Mouse (Mus musculus): ENCODE measurements at regions not wholly inside any gene's neighbourhood (a gene's known extent, or its start where the extent isn't known, plus 50 kb on each side); places are given as distances from the start of the nearest gene placed in this dataset.

DNA sequence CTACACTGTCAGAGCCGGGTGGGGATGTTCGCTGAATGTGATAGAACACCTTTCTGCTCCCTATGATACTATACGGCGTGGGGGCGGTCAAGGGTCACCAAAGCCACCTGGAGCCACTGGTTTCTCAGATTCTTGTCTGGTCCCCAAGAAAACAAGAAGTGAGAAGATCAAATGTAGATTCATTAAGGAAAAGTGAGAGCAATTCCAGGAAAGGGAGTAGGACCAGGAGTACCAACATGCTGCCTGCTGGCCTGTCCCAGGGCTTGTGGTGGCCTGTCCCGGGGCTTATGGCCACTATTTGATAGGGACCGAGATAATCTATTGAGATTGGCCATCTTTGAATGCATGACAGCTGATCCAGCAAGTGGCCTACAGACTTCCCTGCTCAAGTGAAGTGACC lies 58.8 kb upstream of the Fut8 start:
- no peak for DNase-seq (ENCODE audit: low spot score)

DNA sequence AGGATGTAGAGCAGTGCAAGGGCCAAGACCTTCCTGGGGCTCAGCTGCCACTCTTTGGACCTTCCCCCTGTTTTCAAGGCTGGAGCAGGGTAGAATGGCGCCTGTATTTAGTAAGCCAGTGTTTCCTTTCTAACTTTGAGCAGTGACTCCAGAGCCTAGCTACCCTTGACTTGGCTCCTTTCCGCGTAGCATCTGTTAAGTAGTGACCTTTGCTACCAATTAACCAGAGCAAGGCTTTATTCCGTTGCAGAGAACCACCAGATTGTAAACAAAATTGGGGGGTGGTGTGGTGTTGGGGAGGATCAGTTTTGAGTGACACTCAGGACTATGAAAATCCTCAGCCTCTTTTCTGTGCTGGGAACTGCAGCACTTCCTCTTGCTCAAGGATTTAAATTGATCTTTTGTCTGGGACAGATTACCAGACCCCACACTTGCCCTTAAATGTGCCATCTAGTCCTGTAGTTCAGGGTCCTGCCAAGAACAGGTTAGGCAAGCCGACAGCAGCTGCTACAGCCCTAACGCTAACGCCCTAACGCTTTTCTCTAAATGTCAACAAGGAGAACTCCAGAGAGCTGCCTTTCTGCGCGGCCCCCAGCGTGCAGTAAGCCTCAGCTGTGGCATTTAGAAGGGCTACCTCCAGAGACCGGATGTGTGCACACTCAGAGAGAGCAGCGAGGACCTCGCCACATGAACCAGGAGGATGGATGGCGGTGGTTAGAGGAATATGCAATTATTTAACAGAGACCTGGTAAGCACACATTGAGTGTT lies 59.9 kb upstream of the Fut8 start:
- DNase-seq (ENCODE audit: low spot score): no peak

DNA sequence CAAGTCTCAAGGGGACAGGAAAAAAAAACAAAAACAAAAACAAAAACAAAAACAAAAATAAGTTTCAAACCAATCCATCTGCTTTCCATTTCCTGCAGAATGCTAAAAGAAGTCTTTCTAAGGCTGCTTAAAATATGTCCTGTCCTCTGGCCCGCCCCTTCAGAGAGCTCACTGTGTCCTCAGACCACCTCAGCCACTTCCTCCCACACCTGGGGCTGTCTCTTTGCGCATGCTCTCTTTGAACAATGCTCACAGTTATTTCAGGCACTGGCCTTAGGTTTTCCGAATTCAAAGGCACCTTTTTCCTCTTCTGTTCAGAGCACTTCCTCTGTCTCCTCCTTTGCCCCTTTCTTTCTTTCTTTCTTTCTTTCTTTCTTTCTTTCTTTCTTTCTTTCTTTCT lies 60.6 kb upstream of the Fut8 start:
- no peak for DNase-seq (ENCODE audit: low spot score)

DNA sequence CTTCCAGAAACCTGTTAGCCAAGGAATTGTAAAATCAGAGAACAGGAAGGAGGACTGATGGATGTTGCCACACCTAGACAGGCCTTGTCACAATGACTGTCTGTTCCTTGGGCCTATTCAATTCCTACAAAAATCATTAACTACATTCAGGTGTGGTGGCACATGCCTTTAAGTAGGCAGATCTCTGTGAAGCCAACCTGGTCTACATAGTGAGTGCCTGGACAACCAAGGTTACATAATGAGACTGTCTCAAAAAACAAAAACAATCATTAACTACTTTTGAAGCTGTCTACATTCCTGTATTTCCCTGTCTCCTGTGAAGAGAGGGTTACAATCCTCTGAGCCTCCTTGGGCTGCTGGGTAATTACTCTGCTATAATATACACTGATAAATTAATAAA lies 63.9 kb upstream of the Fut8 start:
- DNase-seq (ENCODE audit: low spot score): no peak

DNA sequence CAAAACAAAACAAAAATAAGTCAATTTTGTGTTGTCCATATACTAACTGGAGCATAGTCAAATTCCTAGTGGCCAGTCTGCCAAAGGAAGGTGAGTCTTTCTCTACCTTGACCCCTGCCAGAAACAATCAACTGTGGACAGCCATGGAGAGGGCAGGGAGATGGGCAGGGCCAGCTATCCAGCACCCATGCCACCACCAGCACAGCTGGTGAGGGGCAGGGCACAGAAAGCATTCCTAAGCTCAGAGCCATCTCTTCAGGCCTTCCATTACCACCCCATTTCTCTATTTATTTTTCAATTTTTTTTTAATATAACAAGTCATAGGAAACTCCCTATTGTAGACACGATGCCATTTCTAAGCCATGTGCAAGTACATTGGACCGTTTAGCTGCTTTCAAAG lies 65.4 kb upstream of the Fut8 start:
- no peak for DNase-seq (ENCODE audit: low spot score)

DNA sequence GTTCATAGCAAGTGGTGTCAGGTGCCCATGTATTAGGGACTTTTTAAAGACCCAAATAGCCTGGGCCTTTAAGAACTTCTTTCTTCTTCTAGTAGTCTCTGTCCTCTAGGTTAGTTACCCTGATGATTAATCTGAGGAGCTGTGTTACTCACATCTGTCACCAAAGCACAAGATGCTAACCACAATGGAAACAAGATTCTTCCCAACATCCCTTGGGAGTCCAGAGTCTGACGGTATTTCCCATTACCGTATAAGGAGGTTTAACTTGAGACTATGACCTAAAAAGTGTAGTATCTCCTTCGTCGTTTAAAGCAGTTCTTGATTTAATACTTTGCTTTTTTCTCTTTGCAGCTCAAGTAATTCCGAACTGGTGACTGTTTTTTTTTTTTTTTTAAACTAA lies 67.7 kb upstream of the Fut8 start:
- DNase-seq (ENCODE audit: low spot score): no peak

DNA sequence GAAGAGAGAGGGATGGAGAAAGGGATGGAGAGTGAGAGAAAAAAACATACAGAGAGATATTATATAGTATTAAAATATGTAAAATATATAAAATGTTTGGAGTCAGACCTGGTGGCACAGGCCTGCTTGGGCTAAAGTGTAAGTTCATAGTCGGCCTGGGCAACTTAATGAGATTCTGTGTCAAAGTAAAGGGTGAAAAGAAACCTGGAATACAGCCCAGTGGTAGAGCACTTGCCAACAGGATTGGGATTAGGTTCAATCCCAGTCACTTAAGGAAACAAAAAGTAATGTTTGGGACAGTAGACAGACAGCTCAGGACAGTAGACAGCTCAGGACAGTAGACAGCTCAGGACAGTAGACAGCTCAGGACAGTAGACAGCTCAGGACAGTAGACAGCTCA lies 69.6 kb upstream of the Fut8 start:
- no peak for DNase-seq (ENCODE audit: low spot score)

DNA sequence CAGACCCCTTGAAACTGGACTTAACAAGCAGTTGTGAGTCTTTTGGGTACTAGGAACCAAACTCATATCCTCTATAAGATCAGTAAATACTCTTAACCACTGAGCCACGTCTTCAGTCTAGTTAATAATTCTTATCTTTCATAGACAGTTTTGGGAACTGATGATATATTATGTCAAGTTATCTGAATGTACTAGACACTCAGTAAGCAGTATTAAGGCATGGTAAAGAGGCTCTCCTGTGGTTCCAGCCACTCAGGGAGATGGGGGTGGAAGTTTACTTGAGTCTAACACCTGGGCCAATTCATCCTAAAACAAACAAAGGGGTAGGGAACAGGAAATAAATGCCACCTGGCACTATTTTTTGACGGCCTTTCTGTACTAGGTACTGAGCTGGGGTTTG lies 81.2 kb upstream of the Fut8 start:
- DNase-seq (ENCODE audit: low spot score): no peak

DNA sequence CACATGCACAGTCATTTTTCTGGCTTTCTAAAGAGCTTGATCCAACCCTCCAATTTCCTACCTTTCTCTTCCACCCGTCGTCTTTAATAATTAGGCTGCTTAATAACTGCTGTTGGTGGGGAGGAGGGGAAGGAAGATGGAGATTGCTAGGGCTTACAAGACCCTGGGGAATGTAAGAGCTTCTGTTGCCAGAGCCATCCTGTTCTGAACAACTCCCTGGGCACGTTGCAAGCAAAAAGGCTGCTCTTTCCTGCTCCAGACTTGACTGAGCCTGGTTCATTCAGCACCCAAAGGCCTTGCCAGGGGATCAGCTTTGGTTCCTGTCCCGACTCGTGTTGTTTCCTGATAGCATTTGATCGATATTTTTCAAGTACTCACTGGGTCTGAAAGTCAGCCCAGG lies 82.3 kb upstream of the Fut8 start:
- no peak for DNase-seq (ENCODE audit: low spot score)

DNA sequence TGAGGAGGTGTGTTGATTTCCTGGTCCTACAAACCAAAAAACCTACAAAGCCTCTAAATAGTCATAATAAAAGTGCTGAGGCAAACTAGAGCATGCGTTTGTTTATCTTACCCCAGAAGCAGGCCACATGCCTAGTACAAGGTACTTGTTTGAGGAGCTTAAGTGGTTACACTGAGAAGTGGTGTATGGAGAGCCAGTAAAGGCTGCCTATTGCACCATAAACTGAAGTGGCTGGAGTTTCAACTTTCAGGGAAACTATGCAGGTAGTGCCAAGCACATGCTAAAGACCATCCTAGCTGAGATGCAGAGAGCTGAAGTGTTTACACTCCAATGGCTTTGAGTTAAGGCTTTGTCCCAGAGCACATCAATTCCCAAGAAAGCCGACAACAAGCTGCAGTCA lies 86.5 kb upstream of the Fut8 start:
- no peak for DNase-seq (ENCODE audit: low spot score)

DNA sequence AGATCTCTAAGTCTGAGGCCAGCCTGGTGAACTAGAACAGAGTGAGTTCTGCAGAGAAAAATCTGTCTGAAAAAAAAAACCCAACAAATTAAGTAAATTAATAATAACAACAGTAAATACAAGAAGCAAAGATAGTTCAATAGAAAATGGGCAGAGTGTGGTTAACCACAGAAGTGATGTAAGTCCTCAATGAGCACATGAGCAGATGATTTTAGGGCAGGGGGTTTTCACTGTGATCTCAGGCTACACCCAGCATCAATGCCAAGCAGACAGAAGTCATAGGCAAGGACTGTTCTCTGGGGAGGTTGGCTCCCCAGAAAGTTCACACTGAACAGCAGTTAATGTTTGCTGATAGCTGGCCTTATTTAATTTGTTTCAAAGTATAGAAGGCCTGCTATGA lies 88.1 kb upstream of the Fut8 start:
- no peak for DNase-seq (ENCODE audit: low spot score)

DNA sequence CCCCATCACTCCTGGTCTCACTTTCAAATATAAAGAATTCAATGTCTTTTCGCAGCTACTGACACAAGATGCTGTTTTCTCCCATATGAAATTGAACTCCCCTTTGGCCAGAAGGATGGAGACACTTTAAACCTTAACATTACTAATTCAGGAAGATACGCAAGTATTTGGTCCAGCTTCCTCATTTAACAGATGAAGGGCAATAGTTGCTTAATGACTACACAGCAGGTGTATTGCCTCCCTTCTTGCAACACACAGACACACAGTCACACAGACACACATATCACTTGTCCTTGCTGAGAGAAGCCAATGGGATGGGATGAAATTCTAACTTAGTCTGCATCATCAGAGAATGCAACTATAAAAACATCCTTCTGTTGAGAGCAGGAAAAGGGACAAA lies 89.8 kb upstream of the Fut8 start:
- no peak for DNase-seq (ENCODE audit: low spot score)

DNA sequence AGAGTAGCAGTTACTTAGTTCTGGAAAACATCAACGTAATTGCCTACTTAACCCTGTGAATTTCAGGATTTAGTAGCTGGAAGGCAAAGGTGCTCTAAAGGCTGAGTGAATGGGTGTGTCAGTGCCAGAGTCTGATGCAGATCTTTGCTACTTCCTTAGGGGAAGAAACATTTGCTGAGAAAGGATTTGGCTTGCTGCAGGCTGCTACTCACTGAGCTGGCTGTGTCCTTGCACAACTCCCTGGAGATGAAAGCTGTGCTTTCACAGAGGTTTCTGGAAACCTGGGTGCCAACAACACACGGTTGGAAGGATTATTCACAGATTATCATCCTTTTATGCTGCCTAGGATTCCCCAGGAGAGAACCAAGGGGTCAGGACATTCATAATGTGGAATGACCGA lies 94.0 kb upstream of the Fut8 start:
- peak; percentile 13 for DNase-seq (ENCODE audit: low spot score)

DNA sequence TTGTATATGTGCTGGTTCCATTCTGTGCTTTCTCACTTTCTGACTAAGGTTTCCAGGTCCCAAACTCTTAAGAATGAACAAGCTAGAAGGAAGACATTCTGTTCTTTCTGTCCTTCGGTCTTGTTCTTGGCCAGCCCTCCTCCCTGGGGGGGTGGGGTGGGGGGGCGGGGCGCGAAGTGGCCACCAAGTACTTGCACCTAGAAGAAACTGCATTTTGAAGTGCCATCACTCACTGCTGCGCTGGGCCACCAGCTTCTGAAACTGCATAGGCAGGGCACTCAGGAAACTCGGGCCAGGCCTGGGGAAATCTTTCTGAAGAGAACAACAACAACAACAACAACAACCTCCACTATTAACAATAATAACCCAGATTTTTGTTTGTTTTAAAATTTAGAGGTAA lies 94.4 kb upstream of the Fut8 start:
- no peak for DNase-seq (ENCODE audit: low spot score)

DNA sequence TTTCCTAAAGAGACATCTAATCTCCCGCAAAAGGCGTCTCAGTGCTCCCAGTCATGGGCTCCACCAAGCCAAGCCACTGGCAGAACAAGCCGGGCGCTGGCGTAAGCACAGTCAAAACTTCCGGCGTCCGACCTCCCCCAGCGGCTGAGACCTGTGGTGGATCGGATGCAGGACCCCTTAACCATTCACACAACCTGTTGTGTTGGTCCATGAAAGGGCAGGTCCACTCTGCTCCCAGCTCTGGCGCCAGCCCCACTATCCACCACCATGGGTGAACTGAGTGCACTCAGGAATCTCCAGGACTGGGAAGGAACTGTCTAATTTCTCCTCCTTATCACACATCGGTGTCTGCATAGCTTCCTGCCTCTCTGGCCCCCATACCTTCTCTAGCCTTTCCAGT lies 94.8 kb upstream of the Fut8 start:
- DNase-seq (ENCODE audit: low spot score): no peak

DNA sequence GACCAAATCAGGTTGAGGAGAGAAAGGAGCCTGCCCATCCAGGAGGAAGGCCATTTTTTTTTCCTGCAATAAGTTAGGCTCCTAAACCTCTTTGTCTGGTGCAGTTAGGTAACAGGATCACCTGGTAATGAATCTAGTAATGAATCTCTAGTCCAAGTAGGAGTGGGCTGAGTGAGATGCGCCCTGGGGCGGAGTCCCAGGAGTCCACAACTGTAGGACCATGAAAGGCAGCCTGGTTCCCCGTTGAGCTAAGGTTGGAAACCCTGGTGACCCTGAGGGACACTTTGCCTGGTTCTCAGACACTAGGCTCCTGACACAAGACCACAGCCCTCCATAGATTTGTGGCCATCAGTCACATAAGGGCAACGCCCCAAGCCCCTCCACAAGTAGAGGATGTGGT lies 95.7 kb upstream of the Fut8 start:
- no peak for DNase-seq (ENCODE audit: low spot score)

DNA sequence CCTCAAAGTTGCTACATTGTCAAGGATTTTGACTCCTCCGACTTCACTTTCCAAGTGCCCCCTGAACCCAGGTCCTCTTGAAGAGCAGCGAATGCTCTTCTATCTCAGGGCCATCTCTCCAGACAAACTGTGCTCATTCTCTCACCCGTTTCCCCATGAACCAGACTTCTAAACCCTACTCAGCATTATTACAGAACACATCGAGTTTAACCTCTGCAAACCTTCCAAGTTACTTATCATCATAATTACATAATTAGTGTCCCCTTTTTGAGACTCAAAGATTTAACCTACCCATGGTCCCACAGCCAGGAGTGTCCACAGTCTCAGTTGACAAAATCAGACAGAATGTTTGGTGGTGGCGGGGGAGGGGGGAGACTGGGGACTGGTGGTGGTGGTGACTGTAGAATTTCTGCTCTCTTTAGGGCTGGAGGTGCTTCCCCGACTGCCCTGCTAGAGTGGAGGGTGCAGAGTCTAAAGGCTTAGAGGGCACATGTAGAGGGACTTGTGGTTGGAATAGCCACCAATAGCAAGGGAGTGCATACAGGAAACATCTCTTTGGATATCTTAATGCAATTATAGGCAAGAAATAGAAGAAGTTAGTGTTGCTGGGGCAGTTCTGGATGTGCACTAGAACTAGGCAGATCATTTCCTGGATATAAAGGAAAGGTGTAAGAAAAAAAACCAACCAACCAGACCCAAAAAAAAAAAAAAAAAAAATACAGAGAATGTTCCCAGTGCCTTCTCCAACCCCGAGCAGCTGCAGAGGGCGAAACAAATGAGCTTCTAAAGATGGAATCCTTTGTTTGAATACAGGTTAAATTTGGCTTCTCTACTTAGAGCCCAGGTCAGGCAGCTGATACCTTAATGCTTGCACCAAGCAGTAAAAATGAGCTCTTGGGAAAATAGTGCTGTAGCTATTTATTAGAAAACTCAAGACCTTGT lies 96.4 kb upstream of the Fut8 start:
- no peak for DNase-seq (ENCODE audit: low spot score)

DNA sequence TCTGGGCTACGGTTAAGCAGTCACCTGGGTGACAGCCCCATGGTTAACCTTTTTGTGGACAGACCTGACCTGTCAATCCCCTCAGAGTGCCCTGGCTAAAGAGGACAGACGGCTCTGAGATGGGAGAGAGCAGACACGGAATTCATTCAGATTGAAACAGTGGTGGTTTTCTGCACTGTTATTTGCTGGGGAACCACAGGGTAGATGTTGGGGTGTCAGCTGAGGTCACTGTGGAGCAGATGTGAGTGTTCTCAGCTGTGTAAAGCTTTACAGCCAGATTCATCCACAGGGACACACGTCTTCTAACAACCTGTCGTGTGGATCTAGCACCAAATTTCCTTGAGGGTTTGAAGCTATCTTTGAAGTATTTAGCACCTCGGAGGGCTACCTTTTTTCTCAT lies 97.3 kb upstream of the Fut8 start:
- DNase-seq (ENCODE audit: low spot score): no peak

DNA sequence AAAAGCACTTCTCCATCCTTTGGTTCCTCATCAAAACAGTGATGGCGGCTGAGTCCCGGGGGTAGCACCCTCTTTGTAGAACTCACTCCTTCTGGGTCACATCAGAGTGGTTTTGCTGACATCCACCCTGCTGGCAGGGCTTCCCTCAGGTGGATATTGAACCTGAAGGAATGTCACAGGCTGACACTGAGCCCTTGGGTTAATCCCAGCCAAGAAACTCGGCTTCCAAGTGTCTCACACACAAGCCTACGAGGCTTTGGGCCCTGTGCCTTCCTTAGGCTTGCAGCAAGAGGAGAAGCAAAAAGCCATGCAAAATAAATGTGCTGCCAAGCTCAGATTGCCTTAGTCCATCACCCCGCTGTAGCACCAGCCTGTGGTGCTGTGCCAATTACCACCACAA lies 97.8 kb upstream of the Fut8 start:
- peak; percentile 7 for DNase-seq (ENCODE audit: low spot score)

DNA sequence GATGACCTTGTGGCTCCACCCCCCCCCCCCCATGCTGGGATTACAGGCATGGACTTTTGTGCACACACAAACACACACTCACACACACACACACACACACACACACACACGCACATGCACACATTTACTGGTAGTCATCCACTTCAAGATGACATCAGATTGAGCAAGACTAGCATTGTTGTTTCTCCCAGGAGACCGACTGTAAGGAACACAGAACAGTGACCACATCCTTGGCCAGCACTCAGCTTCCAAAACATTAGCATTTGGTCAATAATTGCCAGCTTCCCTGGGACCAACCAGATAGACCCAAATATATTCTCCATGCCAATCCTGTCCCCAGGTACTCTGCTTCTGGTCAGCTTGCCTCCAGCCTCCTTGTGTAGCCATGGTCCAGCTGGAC lies 98.2 kb upstream of the Fut8 start:
- DNase-seq (ENCODE audit: low spot score): peak; percentile 29

DNA sequence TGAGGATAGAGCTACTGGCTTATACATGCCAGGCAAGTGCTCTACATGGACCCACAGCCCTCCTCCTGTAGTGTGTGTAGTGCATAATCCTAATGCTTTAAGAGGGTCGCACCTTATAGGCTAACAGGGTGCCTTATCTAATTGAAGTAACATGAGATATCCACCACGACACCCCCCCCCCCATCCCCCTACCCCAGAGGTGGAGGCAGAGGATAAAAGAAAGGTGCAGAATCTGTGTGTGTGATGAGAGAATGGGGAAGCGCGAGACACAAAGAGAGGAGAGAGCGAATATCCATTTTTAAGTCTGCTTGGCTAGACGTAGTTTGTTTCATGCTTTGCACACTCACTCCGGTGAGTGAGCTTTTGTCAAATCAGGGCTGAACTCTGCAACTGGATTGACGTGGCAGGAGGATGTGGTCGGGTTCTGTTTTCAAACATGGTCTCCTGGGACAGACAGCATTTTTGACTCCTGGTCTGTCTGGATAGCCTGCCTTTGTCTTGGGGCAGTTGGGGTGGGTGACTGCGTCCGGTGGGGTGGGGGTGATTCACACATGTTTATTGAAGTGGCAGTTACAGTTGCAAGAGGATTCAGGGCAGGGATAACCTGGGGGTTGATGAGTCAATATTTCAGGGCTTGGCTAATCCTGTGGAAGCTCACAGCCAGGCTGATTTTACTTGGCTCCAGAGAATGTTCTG lies 99.3 kb upstream of the Fut8 start:
- DNase-seq (ENCODE audit: low spot score): no peak

DNA sequence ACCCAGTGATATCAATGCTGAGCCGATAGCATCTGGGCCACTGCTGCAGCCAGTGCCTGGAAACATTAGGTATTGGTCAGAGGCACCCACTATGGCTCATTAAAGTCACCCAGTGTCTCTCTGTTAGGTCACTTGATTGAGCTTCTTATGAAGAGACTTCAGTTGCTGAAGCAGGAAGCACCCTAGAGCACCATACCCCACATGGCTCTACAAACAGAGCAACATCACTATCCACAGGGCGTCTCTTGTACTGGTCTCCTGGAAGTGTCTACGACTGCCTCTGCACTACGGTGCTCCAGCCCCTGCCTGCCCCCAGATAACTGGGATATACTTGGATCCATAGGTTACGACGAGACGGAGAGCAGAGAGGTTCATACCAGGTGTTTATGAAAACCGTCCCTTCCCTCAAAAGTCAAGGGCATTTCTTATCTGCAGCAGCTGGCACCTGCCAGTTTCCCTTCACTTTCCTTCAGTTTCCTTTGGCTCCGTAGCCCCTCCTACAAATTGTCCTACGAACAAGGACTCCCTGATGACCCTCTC lies 100.6 kb upstream of the Fut8 start:
- no peak for DNase-seq (ENCODE audit: low spot score)

Data from heart, adult 8-10 months (tissue).